Mouse (Mus musculus): ENCODE measurements at regions not wholly inside any gene's neighbourhood (a gene's known extent, or its start where the extent isn't known, plus 50 kb on each side); places are given as distances from the start of the nearest gene placed in this dataset.

DNA sequence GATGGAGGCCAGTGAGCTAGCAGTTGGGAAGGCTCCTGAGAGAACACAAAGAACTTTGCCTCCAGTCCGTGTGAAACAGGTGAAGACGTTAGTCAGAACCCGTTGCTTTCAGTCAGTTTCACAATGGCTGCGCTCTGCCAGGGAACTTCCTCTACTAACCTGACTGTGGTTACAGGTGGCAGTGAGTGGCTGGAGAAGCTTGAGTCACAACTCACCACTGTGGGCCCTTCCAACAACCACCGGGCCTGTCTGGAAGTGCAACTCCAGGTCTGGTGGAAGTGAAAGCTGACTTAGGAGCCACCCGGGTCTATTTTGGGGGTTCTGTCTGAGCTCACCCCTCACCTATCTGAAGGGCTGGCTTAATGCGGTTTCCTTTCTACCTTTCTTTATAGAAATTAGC lies 214.8 kb upstream of the Id2 start:
- DNase-seq (no peak), ATAC-seq (no peak)
- no peak overlapping the region for H3K4me2 ChIP-seq (ENCODE audit: low read depth)
- WGBS = 90% methylated on average over 7 of the region's 7 CpGs
- no peaks in the 10 kb centered on the region for H3K4me1 ChIP-seq (ENCODE audit: insufficient read depth)
- H3K4me3 ChIP-seq (ENCODE audit: low read depth, low read length) = no peak overlapping the region
- no peak overlapping the region for H3K9ac ChIP-seq
- no peaks in the 10 kb centered on the region for H3K27me3 ChIP-seq (ENCODE audit: insufficient read depth, low read length)
- H3K36me3 ChIP-seq (ENCODE audit: insufficient read depth) = no peaks in the 10 kb centered on the region
- no peak overlapping the region for H3K27ac ChIP-seq (ENCODE audit: low read depth, low read length)
- TF ChIP-seq CTCF (IDR thresholded peaks at IDR 0.05; ENCODE audit: low read depth) = no peak
- H3K9me3 ChIP-seq (ENCODE audit: low read length) = no peaks in the 10 kb centered on the region

DNA sequence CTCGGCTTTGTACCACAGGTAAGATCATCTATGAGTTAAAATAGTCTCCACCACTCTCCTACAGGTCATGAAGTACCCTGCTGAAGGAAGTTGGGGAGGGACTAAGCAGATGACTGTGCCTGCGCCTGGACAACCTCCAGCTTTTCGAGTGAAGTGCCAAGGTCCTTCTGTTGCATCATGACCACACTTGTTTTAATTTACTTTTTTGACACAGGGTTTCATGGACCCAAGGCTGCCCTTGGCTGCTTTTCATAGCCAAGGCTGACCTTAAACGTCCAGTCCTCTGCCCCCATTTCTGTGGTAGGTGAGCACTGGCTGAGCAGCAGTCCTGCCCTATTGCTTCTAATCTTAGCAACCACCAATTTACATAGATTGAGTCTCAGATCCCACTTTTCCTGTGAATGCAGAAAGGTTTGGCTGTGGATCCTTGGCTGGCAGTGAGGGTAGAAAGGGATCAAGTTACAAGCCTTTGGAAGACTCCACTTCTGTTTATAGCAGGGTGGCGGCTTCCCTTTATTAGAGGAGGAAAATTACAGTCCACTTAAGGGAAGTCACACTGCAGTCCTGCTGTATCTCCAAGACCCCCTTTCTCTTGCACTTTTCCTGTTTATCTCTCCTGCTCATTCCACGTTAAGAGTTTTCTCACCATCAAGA lies 213.5 kb upstream of the Id2 start:
- Histone ChIP-seq H3K4me2 (ENCODE audit: low read depth) (no peak overlapping the region), H3K36me3 (ENCODE audit: insufficient read depth) (no peaks in the 10 kb centered on the region), H3K4me3 (ENCODE audit: low read depth, low read length) (no peak overlapping the region), H3K27ac (ENCODE audit: low read depth, low read length) (no peak overlapping the region), H3K9ac (no peak overlapping the region), H3K9me3 (ENCODE audit: low read length) (no peaks in the 10 kb centered on the region), H3K4me1 (ENCODE audit: insufficient read depth) (no peaks in the 10 kb centered on the region), H3K27me3 (ENCODE audit: insufficient read depth, low read length) (no peaks in the 10 kb centered on the region)
- WGBS = 60% methylated on average over 6 of the region's 6 CpGs
- ATAC-seq (no peak), DNase-seq (no peak)
- no peak for TF ChIP-seq CTCF (IDR thresholded peaks at IDR 0.05; ENCODE audit: low read depth)

DNA sequence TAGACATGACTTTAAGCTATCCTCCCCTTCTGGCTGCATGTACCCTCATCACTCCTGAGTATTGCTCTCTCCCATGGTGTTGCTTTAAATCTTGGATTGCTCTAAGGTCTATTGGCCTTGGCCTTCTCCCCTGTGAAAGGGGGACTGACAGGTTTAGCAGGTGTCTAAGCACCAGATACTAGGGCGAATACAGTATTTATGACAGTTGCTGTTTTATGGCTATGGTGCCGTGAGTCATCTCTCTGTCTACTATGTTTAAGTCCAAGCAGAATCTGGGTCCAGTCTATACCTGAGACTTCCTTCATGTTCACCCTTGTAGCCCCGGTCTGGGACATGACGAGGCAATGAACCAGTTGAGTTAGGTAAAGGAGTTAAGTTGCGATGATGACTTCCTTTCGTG lies 212.3 kb upstream of the Id2 start:
- no peak overlapping the region for H3K9ac ChIP-seq
- ATAC-seq (no peak), DNase-seq (no peak)
- no peaks in the 10 kb centered on the region for H3K9me3 ChIP-seq (ENCODE audit: low read length)
- no peaks in the 10 kb centered on the region for H3K4me1 ChIP-seq (ENCODE audit: insufficient read depth)
- no peak overlapping the region for H3K27ac ChIP-seq (ENCODE audit: low read depth, low read length)
- no peaks in the 10 kb centered on the region for H3K36me3 ChIP-seq (ENCODE audit: insufficient read depth)
- no peak for TF ChIP-seq CTCF (IDR thresholded peaks at IDR 0.05; ENCODE audit: low read depth)
- H3K27me3 ChIP-seq (ENCODE audit: insufficient read depth, low read length) = no peaks in the 10 kb centered on the region
- 95% methylated on average over 6 of the region's 6 CpGs for WGBS
- no peak overlapping the region for H3K4me2 ChIP-seq (ENCODE audit: low read depth)
- no peak overlapping the region for H3K4me3 ChIP-seq (ENCODE audit: low read depth, low read length)

DNA sequence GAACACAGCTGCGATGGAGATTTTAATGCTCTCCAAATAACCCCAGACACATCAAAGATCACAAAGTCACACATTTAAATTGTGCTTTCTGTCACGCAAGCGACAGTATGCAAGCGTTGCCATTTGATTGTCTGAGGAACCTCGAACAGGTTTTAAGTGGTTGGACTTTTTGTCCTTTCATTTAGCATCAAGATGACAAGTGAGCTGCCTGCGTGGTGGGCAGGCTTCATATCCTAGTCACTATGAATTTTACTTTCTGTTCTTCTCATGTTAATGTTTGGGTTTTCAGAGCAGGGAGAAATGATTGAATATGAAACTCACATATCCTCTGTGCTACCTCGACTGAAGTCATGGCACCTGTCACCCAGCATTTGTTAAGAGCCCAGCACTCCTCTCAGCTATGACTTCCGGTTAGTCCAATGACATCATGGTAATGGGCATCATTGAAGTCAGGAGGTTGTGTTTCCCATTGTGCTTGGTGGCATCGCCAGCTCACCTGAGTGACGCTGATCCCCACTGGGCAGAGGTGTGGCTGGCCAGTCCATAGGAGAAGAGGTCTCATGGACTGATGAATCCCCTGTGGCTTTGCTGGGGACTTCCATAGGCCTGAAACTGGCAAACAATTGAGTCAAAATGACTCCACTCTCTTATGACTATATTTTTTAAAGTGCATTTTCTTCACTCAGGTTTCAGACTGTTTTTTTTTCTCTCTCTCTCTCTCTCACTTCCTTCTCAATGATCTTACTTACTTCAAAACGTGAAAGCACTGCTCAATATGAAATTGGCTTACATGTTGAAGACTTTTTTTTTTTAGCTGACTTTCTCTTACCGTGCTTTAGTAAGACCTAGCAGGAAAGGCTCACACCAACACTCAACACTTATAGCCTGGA lies 209.1 kb upstream of the Id2 start:
- WGBS = 81% methylated on average over 12 of the region's 12 CpGs
- Histone ChIP-seq H3K4me2 (ENCODE audit: low read depth) (no peak overlapping the region), H3K27ac (ENCODE audit: low read depth, low read length) (no peak overlapping the region), H3K4me1 (ENCODE audit: insufficient read depth) (no peaks in the 10 kb centered on the region), H3K9ac (no peak overlapping the region), H3K9me3 (ENCODE audit: low read length) (no peaks in the 10 kb centered on the region), H3K27me3 (ENCODE audit: insufficient read depth, low read length) (no peaks in the 10 kb centered on the region), H3K36me3 (ENCODE audit: insufficient read depth) (no peaks in the 10 kb centered on the region), H3K4me3 (ENCODE audit: low read depth, low read length) (no peak overlapping the region)
- TF ChIP-seq CTCF (IDR thresholded peaks at IDR 0.05; ENCODE audit: low read depth) = no peak
- DNase-seq (no peak), ATAC-seq (no peak)

- no peak for DNase-seq
- no peak overlapping the region for H3K4me2 ChIP-seq (ENCODE audit: low read depth)
- no peaks in the 10 kb centered on the region for H3K36me3 ChIP-seq (ENCODE audit: insufficient read depth)
- H3K27me3 ChIP-seq (ENCODE audit: insufficient read depth, low read length) = no peaks in the 10 kb centered on the region
- H3K4me1 ChIP-seq (ENCODE audit: insufficient read depth) = no peaks in the 10 kb centered on the region
- H3K9ac ChIP-seq = no peak overlapping the region
- H3K4me3 ChIP-seq (ENCODE audit: low read depth, low read length) = no peak overlapping the region
- no peak for TF ChIP-seq CTCF (IDR thresholded peaks at IDR 0.05; ENCODE audit: low read depth)
- 43% methylated on average over 6 of the region's 6 CpGs for WGBS
- ATAC-seq = no peak
- H3K27ac ChIP-seq (ENCODE audit: low read depth, low read length) = no peak overlapping the region
- H3K9me3 ChIP-seq (ENCODE audit: low read length) = no peaks in the 10 kb centered on the region
Measured at GRCm38 (mm10) chr12:25304820-25305511, 208.0 kb upstream of the Id2 start.

GRCm38 (mm10) chr12:25303500-25304050 lies 206.6 kb upstream of the Id2 start:
- Histone ChIP-seq H3K4me3 (ENCODE audit: low read depth, low read length) (no peak overlapping the region), H3K9ac (no peak overlapping the region), H3K27me3 (ENCODE audit: insufficient read depth, low read length) (no peaks in the 10 kb centered on the region), H3K9me3 (ENCODE audit: low read length) (no peaks in the 10 kb centered on the region), H3K4me1 (ENCODE audit: insufficient read depth) (no peaks in the 10 kb centered on the region), H3K36me3 (ENCODE audit: insufficient read depth) (no peaks in the 10 kb centered on the region), H3K27ac (ENCODE audit: low read depth, low read length) (no peak overlapping the region), H3K4me2 (ENCODE audit: low read depth) (no peak overlapping the region)
- ATAC-seq (no peak), DNase-seq (no peak)
- 44% methylated on average over 7 of the region's 7 CpGs for WGBS
- TF ChIP-seq CTCF (IDR thresholded peaks at IDR 0.05; ENCODE audit: low read depth) = no peak

Measured in forebrain, postnatal 0 days (tissue).